Mouse (Mus musculus): Measurements from ENCODE around the gene Tm7sf2.

DNA sequence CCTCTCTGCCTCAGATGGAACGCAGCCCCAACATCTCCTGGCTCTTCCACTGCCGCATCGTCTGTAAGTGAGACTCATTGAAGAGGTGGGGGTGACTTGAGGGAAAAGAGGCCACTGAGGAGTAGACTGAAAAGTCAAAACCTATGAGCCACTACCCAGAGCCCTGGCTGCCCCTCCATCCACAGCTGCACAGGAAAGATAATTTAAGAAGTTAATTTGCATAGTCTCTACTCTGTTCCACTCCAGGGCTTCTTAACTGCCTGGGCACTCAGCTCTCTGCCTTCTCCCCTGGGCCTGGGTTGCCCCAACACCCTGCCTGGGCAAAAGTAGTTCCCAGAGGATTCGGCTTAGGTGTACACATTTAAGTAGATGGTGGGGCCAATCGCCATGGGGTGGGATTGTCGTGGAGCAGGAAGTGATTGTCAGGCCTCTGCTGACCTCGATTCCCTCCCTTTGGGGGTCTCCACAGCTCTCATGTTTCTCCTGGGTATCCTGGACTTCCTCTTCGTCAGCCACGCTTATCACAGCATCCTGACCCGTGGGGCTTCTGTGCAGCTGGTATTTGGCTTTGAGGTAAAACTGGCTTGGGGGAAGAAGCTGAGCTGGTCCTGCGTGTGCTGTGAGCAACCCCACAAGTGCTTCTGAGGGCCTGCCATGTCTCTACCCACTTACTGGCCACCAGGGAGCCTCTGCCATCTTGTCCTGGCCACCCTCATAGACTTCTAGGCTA, 19.3 kb downstream of the Tm7sf2 start:
- no peak for TF ChIP-seq CTCF (IDR thresholded peaks at IDR 0.05; ENCODE audit: borderline replicate concordance, insufficient read depth, low read length)
- no peak for TF ChIP-seq POLR2A (IDR thresholded peaks at IDR 0.05; ENCODE audit: low read depth, low read length)

Measured in embryonic fibroblast, embryonic 13.5 days (primary cell).